Mouse (Mus musculus): ENCODE measurements at regions not wholly inside any gene's neighbourhood (a gene's known extent, or its start where the extent isn't known, plus 50 kb on each side); places are given as distances from the start of the nearest gene placed in this dataset.

DNA sequence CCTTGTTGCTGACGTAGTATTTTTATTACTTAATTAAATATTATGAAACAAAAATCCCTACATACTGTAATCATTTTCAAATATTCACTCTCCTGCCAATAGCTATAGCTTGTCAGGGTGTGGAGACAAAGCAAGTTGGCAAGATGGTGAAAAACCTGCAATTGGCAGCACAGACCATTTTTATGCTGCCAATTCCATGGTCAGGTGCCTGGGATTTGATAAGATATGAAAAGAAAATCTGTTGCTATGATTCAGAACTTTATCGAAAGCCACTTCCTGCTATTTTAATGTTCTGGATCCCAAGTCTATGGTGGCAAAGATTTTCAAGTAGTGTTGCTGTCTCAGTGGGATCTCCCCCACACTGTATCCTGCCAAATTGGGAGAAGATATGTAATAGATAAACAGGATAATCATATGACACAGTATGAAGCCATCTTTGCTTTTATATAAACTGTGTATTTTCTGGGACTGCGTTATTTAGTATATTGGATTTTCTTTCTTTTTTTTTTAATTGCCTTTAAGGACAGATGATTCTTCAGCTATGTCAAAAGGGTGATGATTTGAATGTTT is 165.3 kb upstream of the Lrrc3b start:
- DNase-seq: no peak

GRCm38 (mm10) chr14:15610166-15610565 is 171.4 kb upstream of the Lrrc3b start:
- no peak for DNase-seq

DNA sequence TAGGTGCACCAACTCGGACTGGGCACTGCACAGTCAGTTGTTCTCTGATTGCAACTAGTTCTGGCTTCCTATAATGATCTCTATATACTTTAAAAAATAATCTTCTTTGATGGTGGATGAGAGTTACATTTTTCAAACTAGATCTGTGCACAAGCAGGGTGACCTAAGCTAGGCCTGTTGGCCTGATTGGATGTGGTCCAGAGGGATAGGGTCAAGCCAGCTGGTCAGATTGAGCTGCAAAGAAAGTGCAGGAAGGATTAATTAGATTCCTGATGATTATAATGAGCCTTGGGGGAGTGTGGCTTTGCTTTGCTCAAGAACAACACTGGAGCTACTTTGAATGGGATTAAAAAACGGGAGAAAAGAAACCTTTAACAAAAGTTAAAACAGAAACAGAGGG is 195.8 kb upstream of the Lrrc3b start:
- DNase-seq: no peak

DNA sequence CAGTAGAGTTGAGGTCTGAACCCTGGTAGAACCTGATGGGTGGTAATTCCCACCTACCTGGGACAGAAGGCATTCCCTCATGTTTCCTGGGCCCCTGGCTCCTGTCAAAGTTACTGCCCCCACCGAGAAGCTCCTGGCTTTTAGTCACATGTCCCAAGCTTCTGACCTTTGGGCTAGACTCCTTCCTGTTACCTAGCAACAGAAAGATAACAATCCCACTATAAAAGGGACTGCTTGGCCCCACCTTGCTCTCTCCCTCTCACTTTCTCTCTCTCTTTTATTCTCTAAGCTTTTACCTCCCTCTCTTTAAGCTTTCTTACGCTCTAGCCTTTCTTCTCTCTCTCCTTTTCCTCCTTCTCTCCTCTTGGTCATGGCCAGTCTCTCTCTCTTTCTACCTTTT is 198.9 kb upstream of the Lrrc3b start:
- DNase-seq: no peak

DNA sequence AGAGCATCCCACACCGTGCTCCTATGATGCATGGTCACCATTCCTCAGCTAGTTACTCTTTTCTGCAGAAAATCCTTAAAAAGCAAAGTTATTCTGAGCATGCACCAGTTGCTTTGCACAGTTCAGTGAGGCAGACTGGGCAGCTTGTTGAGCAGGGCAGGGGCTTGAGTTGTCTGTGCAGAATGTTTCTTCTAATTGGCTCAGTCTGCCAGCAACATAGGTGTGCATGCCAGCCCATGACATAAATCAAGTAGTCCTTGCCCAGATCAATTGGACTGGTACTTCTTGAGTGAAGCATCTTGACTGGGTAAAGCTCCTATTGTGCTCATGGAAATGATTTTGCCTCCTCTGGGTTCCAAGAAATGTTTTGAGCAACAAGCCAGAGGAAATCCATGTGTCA is 200.1 kb upstream of the Lrrc3b start:
- no peak for DNase-seq

GRCm38 (mm10) chr14:15660886-15661285 is 222.1 kb upstream of the Lrrc3b start:
- DNase-seq: no peak

- no peak for DNase-seq
These were observed 233.5 kb upstream of the Lrrc3b start for GRCm38 (mm10) chr14:15672292-15672691.

DNA sequence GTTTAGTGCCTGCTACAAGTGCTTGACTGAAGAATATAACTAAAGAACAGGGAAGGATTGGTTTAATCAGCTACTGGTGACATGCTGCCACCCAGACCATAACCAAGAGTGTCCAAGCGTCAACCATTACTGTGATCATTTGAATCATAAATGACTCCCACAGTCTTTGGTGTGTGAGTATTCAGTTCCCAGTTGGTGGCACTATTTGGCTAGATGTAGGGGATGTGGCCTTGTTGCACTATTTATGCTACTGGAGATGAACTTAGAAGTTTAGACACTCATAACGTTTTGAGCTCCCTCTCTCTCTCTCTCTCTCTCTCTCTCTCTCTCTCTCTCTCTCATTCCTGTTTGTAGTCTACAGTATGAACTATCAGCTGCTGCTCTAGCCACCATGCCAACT is 238.4 kb upstream of the Lrrc3b start:
- DNase-seq: no peak

GRCm38 (mm10) chr14:15679456-15679855 is 240.7 kb upstream of the Lrrc3b start:
- DNase-seq: no peak

DNA sequence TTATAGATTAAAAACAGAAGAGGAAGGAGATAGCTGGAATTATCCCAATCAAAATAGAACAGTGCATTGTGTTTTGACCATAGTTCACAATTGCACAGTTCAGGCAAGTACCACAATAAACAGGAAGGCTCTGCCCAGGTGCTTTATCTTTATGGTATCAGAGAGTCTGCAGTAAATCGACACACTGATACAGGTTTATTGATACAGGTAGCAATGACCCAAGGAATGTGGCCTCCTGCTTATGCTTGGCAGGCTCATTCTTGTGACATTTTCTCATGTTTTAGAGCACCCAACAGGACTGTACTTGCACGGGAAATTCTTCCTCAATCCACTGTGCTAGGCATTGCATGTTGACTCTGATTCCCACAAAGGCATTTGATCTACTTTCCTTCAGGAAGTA is 259.2 kb upstream of the Lrrc3b start:
- DNase-seq: no peak

DNA sequence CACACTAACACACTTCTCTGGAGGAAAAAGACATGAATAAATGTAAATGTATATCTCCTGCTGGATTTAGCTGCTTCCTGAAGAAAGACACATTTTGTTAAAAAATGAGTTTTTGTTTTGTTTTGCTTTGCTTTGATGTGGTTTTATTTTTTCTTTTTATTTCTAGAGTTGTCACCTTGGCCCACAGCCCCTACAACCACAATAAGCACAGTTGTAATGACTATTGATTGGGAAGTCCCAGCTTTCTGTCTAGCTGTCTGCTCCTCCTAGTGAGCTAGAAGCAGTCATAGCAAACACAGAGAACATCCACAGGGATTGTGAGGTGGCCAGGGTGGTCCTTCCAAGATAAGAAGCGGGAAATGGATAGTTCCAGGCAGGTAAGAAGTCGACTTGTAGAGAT is 259.8 kb upstream of the Lrrc3b start:
- no peak for DNase-seq

DNA sequence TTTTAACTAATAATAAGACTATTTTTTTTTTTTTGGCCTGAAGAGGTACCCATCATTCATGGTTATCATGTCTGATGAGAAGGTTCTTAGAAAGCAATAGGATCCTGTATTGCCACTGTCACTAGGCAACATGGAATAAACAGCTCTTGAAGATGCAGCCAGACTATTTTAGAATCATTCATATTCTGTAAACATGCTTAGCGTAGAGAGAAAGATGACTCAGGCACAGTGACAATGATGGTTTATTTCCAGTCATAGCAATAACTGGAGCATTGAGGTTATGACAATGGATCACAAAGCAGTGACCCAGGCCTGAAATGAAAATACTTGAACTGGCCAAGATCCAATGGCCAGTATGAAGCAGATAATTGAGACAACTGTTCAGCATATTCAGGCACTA is 283.3 kb upstream of the Lrrc3b start:
- DNase-seq: no peak

DNA sequence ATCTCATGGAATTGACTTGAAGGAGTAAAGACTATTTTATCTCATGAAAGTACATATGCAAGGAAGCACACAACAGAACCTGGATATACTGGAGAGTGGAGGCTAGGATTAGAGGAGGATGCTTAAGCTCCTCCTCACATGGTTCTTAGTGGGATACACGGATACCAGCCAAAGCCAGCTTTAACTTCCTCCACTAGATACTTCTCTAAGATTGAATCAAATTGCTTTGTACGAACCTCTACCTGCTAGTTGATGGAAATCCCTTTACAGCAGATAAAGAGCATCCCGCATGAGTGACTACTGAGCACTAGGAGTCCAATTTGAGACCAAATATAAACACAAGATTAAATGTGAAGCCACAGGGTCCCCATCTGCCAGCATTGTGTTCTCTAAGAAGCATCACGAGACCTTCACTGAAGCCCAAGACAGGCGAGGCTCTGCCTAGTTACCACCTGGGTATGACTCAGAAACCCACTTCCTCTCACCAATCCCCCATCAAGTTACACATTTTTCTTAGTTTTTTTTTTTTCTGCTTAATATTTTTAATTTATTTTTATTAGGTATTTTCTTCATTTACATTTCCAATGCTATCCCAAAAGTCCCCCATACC is 307.9 kb upstream of the Lrrc3b start:
- DNase-seq: no peak

GRCm38 (mm10) chr14:15769846-15770448 is 331.2 kb upstream of the Lrrc3b start:
- peak in 1 of 2 experiments; percentile 27 for DNase-seq

DNA sequence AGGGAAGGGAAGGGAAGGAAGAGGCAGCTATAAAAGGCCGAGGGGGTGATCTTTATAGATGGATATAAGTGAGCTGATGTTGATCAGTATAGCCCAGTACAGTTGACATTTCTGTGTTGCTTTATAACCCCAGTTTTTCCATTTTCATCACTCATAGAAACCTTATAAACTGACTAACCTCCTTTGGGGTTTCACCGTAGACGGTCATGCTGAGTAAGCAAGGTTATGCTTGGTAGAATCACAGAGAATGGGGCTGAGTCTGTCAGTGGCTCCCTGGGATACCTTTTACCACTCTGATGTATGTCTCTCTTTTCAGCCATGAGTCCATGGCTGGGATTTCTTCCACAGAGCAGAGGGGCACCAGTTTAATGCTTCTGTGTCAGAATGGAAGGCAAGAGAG is 345.9 kb upstream of the Lrrc3b start:
- no peak for DNase-seq

- no peak for DNase-seq
These were observed 346.4 kb upstream of the Lrrc3b start for GRCm38 (mm10) chr14:15785230-15785629.

DNA sequence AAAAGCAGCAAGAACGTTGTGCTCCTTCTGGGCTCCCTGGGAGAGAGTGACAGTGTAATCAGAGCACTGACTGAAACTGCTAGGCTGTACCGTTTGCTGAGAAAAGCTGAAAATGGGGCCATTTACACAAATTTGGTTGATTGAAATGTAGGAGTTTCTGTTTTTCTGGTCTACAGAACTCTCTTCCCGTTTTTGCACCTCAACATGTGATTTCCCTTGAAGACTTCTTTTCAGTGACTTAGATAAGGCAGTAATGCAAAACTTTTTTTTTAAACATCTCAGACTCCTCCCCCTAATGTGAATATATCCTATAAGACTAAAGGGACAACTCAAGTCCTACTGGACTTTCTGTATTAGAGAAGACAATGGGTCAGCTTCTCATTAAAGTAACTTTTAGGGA is 356.9 kb upstream of the Lrrc3b start:
- DNase-seq: no peak

DNA sequence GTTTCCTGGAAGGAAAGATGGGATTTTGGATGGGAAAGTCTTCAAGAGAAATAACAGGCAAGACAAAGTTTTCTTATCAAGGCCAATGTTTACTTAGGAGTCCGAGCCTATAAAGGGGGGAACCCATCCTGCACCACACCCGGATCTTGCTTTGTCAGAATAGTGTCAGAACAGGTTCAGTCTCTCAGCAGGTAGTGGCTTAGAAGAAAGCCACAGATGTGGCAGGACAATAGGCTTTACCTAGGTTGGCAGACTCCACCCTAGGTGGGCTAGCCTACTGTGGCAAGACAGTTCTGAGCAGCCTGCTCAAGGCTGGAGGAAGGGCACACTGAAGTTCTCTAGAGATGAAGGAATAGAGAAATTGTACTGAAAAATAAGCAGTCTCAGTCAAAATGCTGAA is 358.2 kb upstream of the Lrrc3b start:
- DNase-seq: no peak

GRCm38 (mm10) chr14:15801477-15802099 is 362.8 kb upstream of the Lrrc3b start:
- DNase-seq: no peak

DNA sequence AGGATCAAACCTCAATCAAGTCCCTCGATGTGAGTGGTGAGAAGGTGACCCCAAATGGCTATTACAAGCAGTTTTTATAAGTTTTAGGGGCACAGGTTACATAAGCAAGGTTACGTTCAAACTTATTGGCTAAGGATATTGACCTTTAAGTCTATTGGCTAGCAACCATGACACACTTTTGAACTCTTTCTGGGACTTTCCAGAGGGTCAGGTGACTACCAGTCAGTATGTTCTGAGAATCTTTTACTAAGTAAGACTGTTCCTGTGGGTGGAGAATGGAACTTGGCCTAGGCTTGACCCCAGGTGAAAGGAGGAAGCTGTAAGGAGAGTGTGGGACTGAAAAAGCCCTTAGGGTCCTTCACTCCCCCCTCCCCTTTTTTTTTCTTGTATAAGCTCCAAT is 370.3 kb upstream of the Lrrc3b start:
- no peak for DNase-seq

DNA sequence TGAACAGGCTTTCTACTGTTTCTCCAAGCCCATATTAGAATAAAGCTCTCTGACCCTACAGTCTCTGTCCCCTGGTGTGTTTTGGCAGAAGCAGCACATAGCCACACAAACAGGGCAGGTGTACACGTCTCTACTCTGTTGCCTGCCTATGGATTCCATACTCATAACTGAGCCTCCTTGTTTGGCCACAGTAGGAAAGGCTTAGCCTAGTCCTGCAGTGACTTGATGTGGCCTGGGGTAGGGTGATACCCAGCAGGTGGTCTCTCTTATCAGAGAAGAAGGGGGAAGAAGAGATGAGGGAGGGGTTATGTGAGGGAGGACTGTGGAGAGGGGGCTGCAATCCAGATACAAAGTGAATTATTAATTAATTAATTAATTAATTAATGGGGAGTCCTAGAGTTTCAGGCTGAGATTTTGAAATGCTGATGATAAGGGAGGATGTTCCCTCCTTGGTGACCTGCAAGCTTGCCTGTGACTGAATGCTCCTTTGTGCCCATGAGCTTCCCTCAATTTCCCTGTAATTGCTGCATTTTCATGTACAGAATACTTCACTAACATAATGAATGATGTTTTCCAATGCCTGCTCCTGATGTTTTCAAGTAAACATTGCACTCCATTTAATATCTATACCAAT is 402.7 kb upstream of the Lrrc3b start:
- no peak for DNase-seq

DNA sequence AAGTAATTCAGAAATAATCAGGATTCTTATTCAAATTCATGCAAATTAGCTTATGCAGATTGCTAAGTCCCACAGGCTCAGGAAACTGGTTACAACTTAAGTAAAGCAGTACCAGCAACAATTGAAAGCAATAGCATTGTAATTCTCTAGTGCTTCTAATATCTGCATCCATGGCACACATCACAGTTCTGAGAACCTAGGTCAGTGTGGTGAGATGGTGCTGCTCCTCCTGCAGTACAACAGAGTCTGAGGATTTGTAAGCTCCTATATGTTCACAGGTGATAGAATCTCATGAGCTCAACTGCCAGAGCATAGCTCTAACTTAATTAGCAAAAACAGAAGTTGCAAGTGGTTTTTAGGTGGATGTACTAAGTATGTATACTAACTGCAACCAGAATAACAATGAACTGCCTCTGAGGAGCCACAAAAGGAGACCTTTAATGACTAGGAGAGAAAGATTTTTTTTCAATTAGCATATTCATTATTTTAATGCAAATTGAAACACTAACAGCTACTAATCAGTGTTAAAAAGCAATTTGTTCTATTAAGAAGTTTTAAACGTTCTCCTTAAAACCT is 403.3 kb upstream of the Lrrc3b start:
- DNase-seq: no peak

DNA sequence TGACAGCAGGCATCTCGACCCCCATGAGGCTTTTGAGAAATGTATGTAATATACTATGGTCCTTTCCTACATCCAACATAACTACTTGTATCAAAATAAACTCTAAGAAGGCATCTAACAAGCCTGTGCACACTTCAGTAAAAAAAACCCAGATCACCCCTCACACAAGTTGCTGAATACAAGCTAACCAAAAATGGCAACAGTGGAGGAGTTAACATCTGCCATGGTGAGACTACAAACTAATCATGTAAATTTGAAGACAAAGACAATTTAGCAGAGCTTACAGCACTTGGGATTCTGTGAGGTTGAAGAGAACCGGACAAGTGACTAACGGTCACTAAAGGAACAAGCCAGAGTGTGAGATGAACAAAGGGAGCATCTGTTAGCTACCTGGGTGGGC is 380.6 kb upstream of the Ngly1 start:
- no peak for DNase-seq

- no peak for DNase-seq
These were observed 377.1 kb upstream of the Ngly1 start for GRCm38 (mm10) chr14:15872013-15872412.
